Mouse (Mus musculus) stomach, postnatal 0 days (tissue): ENCODE data around the gene Tenm3.

Experiments
- CTCF ChIP-seq: IDR thresholded peaks from 2 replicates; pipeline ENCODE4 v1.5.1; 2016; ENCODE audit warnings: antibody characterized with exemption, low read depth, mild to moderate bottlenecking, moderate library complexity
- EP300 ChIP-seq: optimal IDR thresholded peaks from 2 replicates; pipeline ENCODE3; 2016; ENCODE audit warnings: antibody characterized with exemption

- TF ChIP-seq EP300 (no peak), CTCF (no peak)
These were observed 332.6 kb downstream of the Tenm3 start for GRCm38 (mm10) chr8:48511137-48511536.
